Mouse (Mus musculus): ENCODE results near the gene Acsl1.

DNA sequence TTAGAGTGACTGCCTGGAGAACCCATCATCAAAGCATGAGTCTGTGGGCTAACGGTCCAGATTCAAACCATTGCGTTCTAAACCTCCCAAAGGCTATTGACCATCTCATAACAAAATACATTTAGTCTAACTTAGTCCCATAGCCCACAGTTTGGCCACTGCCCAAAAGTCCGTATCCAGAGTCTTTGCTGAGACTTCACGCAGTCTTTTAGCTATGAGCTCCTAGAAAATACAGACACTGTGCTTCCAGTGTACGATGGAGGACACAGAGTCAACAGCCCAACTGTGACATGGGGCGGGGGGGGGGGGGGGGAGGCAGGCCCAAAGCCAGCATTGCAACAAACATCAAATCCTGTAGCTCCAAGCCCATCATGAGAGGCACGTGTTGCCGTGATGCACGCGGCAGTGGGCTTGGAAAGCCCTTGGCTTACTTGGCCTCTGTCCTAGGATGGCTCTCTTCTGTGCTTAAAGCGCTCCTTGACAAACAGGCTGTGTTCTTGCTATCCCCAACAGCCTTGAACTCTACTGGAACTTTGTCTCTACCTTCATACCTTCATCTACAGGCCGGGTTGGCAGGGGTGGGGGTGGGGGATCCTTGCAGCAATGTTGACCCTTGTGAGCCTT is 32.3 kb downstream of the Acsl1 start:
- TF ChIP-seq CTCF (IDR thresholded peaks at IDR 0.05; ENCODE audit: control insufficient read depth, insufficient read depth, low read length) (no peak), POLR2A (IDR thresholded peaks at IDR 0.05; ENCODE audit: borderline replicate concordance, control insufficient read depth, low read depth, low read length) (no peak)

Measured in bone marrow, adult 2 months (tissue).